ENCODE assay signal across 24 mouse cellular contexts in the genomic region with DNA sequence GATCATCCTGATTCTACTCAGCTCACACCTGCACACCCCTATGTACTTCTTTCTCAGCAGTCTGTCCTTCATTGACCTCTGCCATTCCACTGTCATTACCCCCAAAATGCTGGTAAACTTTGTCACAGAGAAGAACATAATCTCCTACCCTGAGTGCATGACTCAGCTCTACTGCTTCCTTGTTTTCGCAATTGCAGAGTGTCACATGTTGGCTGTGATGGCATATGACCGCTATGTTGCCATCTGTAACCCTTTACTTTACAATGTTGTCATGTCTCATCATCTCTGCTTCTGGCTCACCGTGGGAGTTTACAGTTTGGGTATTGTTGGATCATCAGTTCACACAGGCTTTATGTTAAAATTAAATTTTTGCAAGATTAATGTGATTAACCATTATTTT. TPM values are rescaled to one million over a fixed set of nuclear protein-coding genes. Genes with fewer than 3 reads are reported as not detected.
DNase-seq lines count a peak whose midpoint lies in the region; ATAC-seq and TF ChIP-seq lines count a peak whose summit lies in the region.
"Had no signal": no experiment of that assay in that cellular context is flagged by ENCODE, and none has a peak within 500 bp of the region (broad histone marks: within the 10 kb centered on the region; RNA-seq: fewer than 3 reads in every experiment).

No protein-coding gene starts in this region.

- no peak for DNase-seq in liver, postnatal 0 days
- DNase-seq in embryo, embryonic 10 days (ENCODE audit: low spot score): no peak
- DNase-seq in cerebellum, adult 9-11 months: no peak
- no peak for DNase-seq in adrenal gland, adult 18-20 months (ENCODE audit: low spot score in 2 of 2)
- DNase-seq: adrenal gland, postnatal 10 days; cerebellum, adult 11-12 months; cerebellum, postnatal 10 days; gastrocnemius, postnatal 10 days; heart, adult 2 months; heart, postnatal 14 days had no signal

- ATAC-seq in liver, postnatal 0 days: peak; percentile 70
- no peak for ATAC-seq in liver, embryonic 12.5 days
- ATAC-seq in common myeloid progenitor, adult 5-6 weeks (replicated peaks; ENCODE audit: low read depth, poor library complexity, severe bottlenecking): peak; percentile 80
- ATAC-seq in megakaryocyte, adult 5-6 weeks (ENCODE audit: poor library complexity, severe bottlenecking): peak; percentile 94
- ATAC-seq: forebrain, embryonic 16.5 days had no signal

- no peak for TF ChIP-seq EP300 in liver, postnatal 0 days (IDR thresholded peaks at IDR 0.05; ENCODE audit: low read depth)

- no peak overlapping the region for H3K9ac ChIP-seq in liver, postnatal 0 days (replicated peaks)
- H3K9ac ChIP-seq in liver, embryonic 12.5 days: no peak overlapping the region
- H3K9ac ChIP-seq: embryonic facial prominence, embryonic 12.5 days; forebrain, embryonic 12.5 days; heart, embryonic 15.5 days; hindbrain, embryonic 14.5 days had no signal

- H3K27ac ChIP-seq in liver, postnatal 0 days (ENCODE audit: low read depth): no peak overlapping the region
- H3K27ac ChIP-seq in liver, embryonic 12.5 days: no peak overlapping the region
- H3K27ac ChIP-seq: embryonic facial prominence, embryonic 12.5 days; forebrain, embryonic 12.5 days; heart, adult 2 months; heart, embryonic 15.5 days; hindbrain, embryonic 10.5 days; hindbrain, embryonic 14.5 days had no signal

- no peaks in the 10 kb centered on the region for H3K27me3 ChIP-seq in liver, postnatal 0 days (ENCODE audit: insufficient read depth, low read length)
- H3K27me3 ChIP-seq in liver, embryonic 12.5 days (replicated peaks): no peaks in the 10 kb centered on the region
- H3K27me3 ChIP-seq: embryonic facial prominence, embryonic 12.5 days; forebrain, embryonic 12.5 days; heart, embryonic 15.5 days had no signal

- no peaks in the 10 kb centered on the region for H3K9me3 ChIP-seq in liver, postnatal 0 days (ENCODE audit: low read length)
- no peaks in the 10 kb centered on the region for H3K9me3 ChIP-seq in liver, embryonic 12.5 days (replicated peaks)
- H3K9me3 ChIP-seq: embryonic facial prominence, embryonic 12.5 days; forebrain, embryonic 12.5 days; heart, embryonic 15.5 days; hindbrain, embryonic 10.5 days had no signal

- WGBS in liver, postnatal 0 days (ENCODE audit: insufficient replicate concordance): 44% methylated on average over 3 of the region's 3 CpGs
- WGBS in liver, embryonic 12.5 days (ENCODE audit: insufficient replicate concordance): 49% methylated on average over 3 of the region's 3 CpGs

- no peaks in the 10 kb centered on the region for H3K36me3 ChIP-seq in liver, postnatal 0 days (replicated peaks; ENCODE audit: insufficient read depth, low read length)
- H3K36me3 ChIP-seq in liver, embryonic 12.5 days: no peaks in the 10 kb centered on the region
- H3K36me3 ChIP-seq: embryonic facial prominence, embryonic 12.5 days; forebrain, embryonic 12.5 days; heart, embryonic 15.5 days; hindbrain, embryonic 10.5 days had no signal

- no peaks in the 10 kb centered on the region for H3K4me1 ChIP-seq in liver, postnatal 0 days (ENCODE audit: insufficient read depth)
- H3K4me1 ChIP-seq in liver, embryonic 12.5 days: no peaks in the 10 kb centered on the region
- H3K4me1 ChIP-seq: embryonic facial prominence, embryonic 12.5 days; forebrain, embryonic 12.5 days; heart, embryonic 15.5 days; hindbrain, embryonic 10.5 days had no signal

- no peak overlapping the region for H3K4me2 ChIP-seq in liver, postnatal 0 days (ENCODE audit: low read depth, low read length)
- H3K4me2 ChIP-seq in liver, embryonic 12.5 days: no peak overlapping the region
- H3K4me2 ChIP-seq: embryonic facial prominence, embryonic 12.5 days; forebrain, embryonic 12.5 days; heart, embryonic 11.5 days; heart, embryonic 15.5 days; hindbrain, embryonic 14.5 days had no signal

- TF ChIP-seq CTCF in liver, postnatal 0 days (IDR thresholded peaks at IDR 0.05; ENCODE audit: low read depth): no peak

- H3K4me3 ChIP-seq in liver, postnatal 0 days (ENCODE audit: low read depth, low read length): no peak overlapping the region
- H3K4me3 ChIP-seq in liver, embryonic 12.5 days: no peak overlapping the region
- H3K4me3 ChIP-seq: embryonic facial prominence, embryonic 12.5 days; forebrain, embryonic 12.5 days; heart, adult 2 months; heart, embryonic 15.5 days; hindbrain, embryonic 10.5 days had no signal

RNA-seq across cellular contexts. Expression of a gene that starts 2.8 kb away (rescaled TPM):
- not detected in 2 replicates for polyA plus RNA-seq in liver, postnatal 0 days (2015; fragmentation: Nextera tagmentation; extraction: Ambion mirVana)
- polyA plus RNA-seq in liver, embryonic 12.5 days (2016; fragmentation: Nextera tagmentation; extraction: Ambion mirVana): not detected in 2 replicates
- not detected in 2 replicates for total RNA-seq in common myeloid progenitor, adult 5-6 weeks (2017)
- total RNA-seq in megakaryocyte, adult 5-6 weeks (2015): not detected in 2 replicates
- not detected in 2 replicates for total RNA-seq in megakaryocyte, adult 5-6 weeks (2017)
- total RNA-seq in adrenal gland, adult 18-20 months (2021): not detected
- total RNA-seq: adrenal gland, postnatal 10 days; adrenal gland, postnatal 4 days; gastrocnemius, postnatal 10 days; gastrocnemius, postnatal 4 days; heart, adult 2 months; heart, postnatal 14 days had no signal
- polyA plus RNA-seq: C2C12; embryonic facial prominence, embryonic 12.5 days; forebrain, embryonic 12.5 days; forebrain, embryonic 16.5 days; frontal cortex, adult 2 months; heart, adult 2 months; heart, embryonic 11.5 days; heart, embryonic 15.5 days; hindbrain, embryonic 10.5 days; hindbrain, embryonic 14.5 days had no signal

RNA-seq across cellular contexts. Expression of a gene that starts 27.4 kb away (rescaled TPM):
- polyA plus RNA-seq in liver, postnatal 0 days (2015; fragmentation: Nextera tagmentation; extraction: Ambion mirVana): not detected in 2 replicates
- polyA plus RNA-seq in liver, embryonic 12.5 days (2016; fragmentation: Nextera tagmentation; extraction: Ambion mirVana): not detected in 2 replicates
- not detected in 2 replicates for total RNA-seq in common myeloid progenitor, adult 5-6 weeks (2017)
- total RNA-seq in megakaryocyte, adult 5-6 weeks (2015): not detected in 2 replicates
- total RNA-seq in megakaryocyte, adult 5-6 weeks (2017): not detected in 2 replicates
- total RNA-seq in adrenal gland, adult 18-20 months (2021): not detected
- total RNA-seq: adrenal gland, postnatal 10 days; adrenal gland, postnatal 4 days; gastrocnemius, postnatal 10 days; gastrocnemius, postnatal 4 days; heart, adult 2 months; heart, postnatal 14 days had no signal
- polyA plus RNA-seq: C2C12; embryonic facial prominence, embryonic 12.5 days; forebrain, embryonic 12.5 days; forebrain, embryonic 16.5 days; frontal cortex, adult 2 months; heart, adult 2 months; heart, embryonic 11.5 days; heart, embryonic 15.5 days; hindbrain, embryonic 10.5 days; hindbrain, embryonic 14.5 days had no signal

RNA-seq across cellular contexts. Expression of a gene that starts 41.9 kb away (rescaled TPM):
- polyA plus RNA-seq in liver, postnatal 0 days (2015; fragmentation: Nextera tagmentation; extraction: Ambion mirVana): not detected in 2 replicates
- polyA plus RNA-seq in liver, embryonic 12.5 days (2016; fragmentation: Nextera tagmentation; extraction: Ambion mirVana): not detected in 2 replicates
- not detected in 2 replicates for total RNA-seq in common myeloid progenitor, adult 5-6 weeks (2017)
- total RNA-seq in megakaryocyte, adult 5-6 weeks (2015): not detected in 2 replicates
- total RNA-seq in megakaryocyte, adult 5-6 weeks (2017): not detected in 2 replicates
- total RNA-seq in adrenal gland, adult 18-20 months (2021): not detected
- total RNA-seq: adrenal gland, postnatal 10 days; adrenal gland, postnatal 4 days; gastrocnemius, postnatal 10 days; gastrocnemius, postnatal 4 days; heart, adult 2 months; heart, postnatal 14 days had no signal
- polyA plus RNA-seq: C2C12; embryonic facial prominence, embryonic 12.5 days; forebrain, embryonic 16.5 days; heart, adult 2 months; heart, embryonic 11.5 days; heart, embryonic 15.5 days; hindbrain, embryonic 10.5 days; hindbrain, embryonic 14.5 days had no signal

RNA-seq across cellular contexts. Expression of a gene that starts 43.7 kb away (rescaled TPM):
- not detected in 2 replicates for polyA plus RNA-seq in liver, postnatal 0 days (2015; fragmentation: Nextera tagmentation; extraction: Ambion mirVana)
- polyA plus RNA-seq in liver, embryonic 12.5 days (2016; fragmentation: Nextera tagmentation; extraction: Ambion mirVana): not detected in 2 replicates
- not detected in 2 replicates for total RNA-seq in common myeloid progenitor, adult 5-6 weeks (2017)
- total RNA-seq in megakaryocyte, adult 5-6 weeks (2015): not detected in 2 replicates
- not detected in 2 replicates for total RNA-seq in megakaryocyte, adult 5-6 weeks (2017)
- total RNA-seq in adrenal gland, adult 18-20 months (2021): not detected
- total RNA-seq: adrenal gland, postnatal 10 days; adrenal gland, postnatal 4 days; gastrocnemius, postnatal 10 days; gastrocnemius, postnatal 4 days; heart, adult 2 months; heart, postnatal 14 days had no signal
- polyA plus RNA-seq: C2C12; forebrain, embryonic 12.5 days; forebrain, embryonic 16.5 days; heart, adult 2 months; heart, embryonic 11.5 days; heart, embryonic 15.5 days; hindbrain, embryonic 10.5 days; hindbrain, embryonic 14.5 days had no signal

RNA-seq across cellular contexts. Expression of a gene that starts 51.0 kb away (rescaled TPM):
- polyA plus RNA-seq in liver, postnatal 0 days (2015; fragmentation: Nextera tagmentation; extraction: Ambion mirVana): not detected in 2 replicates
- polyA plus RNA-seq in liver, embryonic 12.5 days (2016; fragmentation: Nextera tagmentation; extraction: Ambion mirVana): not detected in 2 replicates
- not detected in 2 replicates for total RNA-seq in common myeloid progenitor, adult 5-6 weeks (2017)
- not detected in 2 replicates for total RNA-seq in megakaryocyte, adult 5-6 weeks (2015)
- total RNA-seq in megakaryocyte, adult 5-6 weeks (2017): not detected in 2 replicates
- total RNA-seq in adrenal gland, adult 18-20 months (2021): not detected
- total RNA-seq: adrenal gland, postnatal 10 days; adrenal gland, postnatal 4 days; gastrocnemius, postnatal 10 days; gastrocnemius, postnatal 4 days; heart, adult 2 months; heart, postnatal 14 days had no signal
- polyA plus RNA-seq: C2C12; embryonic facial prominence, embryonic 12.5 days; forebrain, embryonic 12.5 days; forebrain, embryonic 16.5 days; frontal cortex, adult 2 months; heart, adult 2 months; heart, embryonic 11.5 days; heart, embryonic 15.5 days; hindbrain, embryonic 10.5 days; hindbrain, embryonic 14.5 days had no signal
